In genomic region chr16:75667589-75667988, GRCm38 (mm10) we compare ENCODE assay signal across 24 mouse cellular contexts.
DNase-seq lines count a peak whose midpoint lies in the region; ATAC-seq and TF ChIP-seq lines count a peak whose summit lies in the region.
"Had no signal": no experiment of that assay in that cellular context is flagged by ENCODE, and none has a peak within 500 bp of the region (broad histone marks: within the 10 kb centered on the region; RNA-seq: fewer than 3 reads in every experiment).

No protein-coding gene starts in this region.

- TF ChIP-seq CTCF in forebrain, postnatal 0 days (IDR thresholded peaks at IDR 0.05; ENCODE audit: low read depth), result no peak

- H3K4me1 ChIP-seq in forebrain, postnatal 0 days (ENCODE audit: insufficient read depth), result no peaks in the 10 kb centered on the region
- no peaks in the 10 kb centered on the region for H3K4me1 ChIP-seq in forebrain, embryonic 15.5 days
- H3K4me1 ChIP-seq: embryonic facial prominence, embryonic 15.5 days; heart, embryonic 12.5 days; hindbrain, embryonic 13.5 days; lung, embryonic 15.5 days; midbrain, embryonic 10.5 days had no signal

- no peak overlapping the region for H3K27ac ChIP-seq in forebrain, postnatal 0 days (ENCODE audit: low read depth, low read length)
- no peak overlapping the region for H3K27ac ChIP-seq in forebrain, embryonic 15.5 days (replicated peaks)
- H3K27ac ChIP-seq: embryonic facial prominence, embryonic 15.5 days; hindbrain, embryonic 13.5 days; liver, embryonic 14.5 days; lung, embryonic 15.5 days; macrophage; midbrain, embryonic 10.5 days; stomach, postnatal 0 days had no signal

- H3K36me3 ChIP-seq in forebrain, postnatal 0 days (ENCODE audit: insufficient read depth), result no peaks in the 10 kb centered on the region
- H3K36me3 ChIP-seq in forebrain, embryonic 15.5 days, result no peaks in the 10 kb centered on the region
- H3K36me3 ChIP-seq: embryonic facial prominence, embryonic 15.5 days; heart, embryonic 12.5 days; hindbrain, embryonic 13.5 days; lung, embryonic 15.5 days; midbrain, embryonic 10.5 days had no signal

- peak; percentile 9 for DNase-seq in forebrain, postnatal 0 days
- peak; percentile 81 for DNase-seq in brain, adult 2 months (ENCODE audit: low read depth, low spot score)
- peak; percentile 77 for DNase-seq in layer of hippocampus, adult 9-11 months
- peak; percentile 11 to 31 for DNase-seq in left cerebral cortex, adult 9 months (ENCODE audit: low spot score in 2 of 2)
- DNase-seq in lung, postnatal 14 days, result no peak
- no peak for DNase-seq in retina, embryonic 14.5 days (ENCODE audit: low spot score)
- DNase-seq in adrenal gland, adult 2 months, result no peak
- DNase-seq: adrenal gland, adult 8-10 months; cerebellum, adult 11-12 months; cerebellum, postnatal 25 days; embryo, embryonic 11 days; heart, postnatal 14 days; kidney, adult 2 months; kidney, postnatal 14 days had no signal

- ATAC-seq in forebrain, postnatal 0 days, result peak; percentile 66; the same call in 1 of the 2 replicates
- ATAC-seq in forebrain, embryonic 15.5 days (replicated peaks), result no peak
- ATAC-seq: inflammation-experienced regulatory T-cells, adult 6 months had no signal

- no peaks in the 10 kb centered on the region for H3K27me3 ChIP-seq in forebrain, postnatal 0 days (ENCODE audit: insufficient read depth, low read length)
- H3K27me3 ChIP-seq in forebrain, embryonic 15.5 days, result no peaks in the 10 kb centered on the region
- H3K27me3 ChIP-seq: embryonic facial prominence, embryonic 15.5 days; heart, embryonic 12.5 days; hindbrain, embryonic 13.5 days; lung, embryonic 15.5 days had no signal

- H3K4me2 ChIP-seq in forebrain, postnatal 0 days (ENCODE audit: low read depth), result no peak overlapping the region
- H3K4me2 ChIP-seq in forebrain, embryonic 15.5 days (replicated peaks), result no peak overlapping the region
- H3K4me2 ChIP-seq: embryonic facial prominence, embryonic 15.5 days; heart, embryonic 12.5 days; hindbrain, embryonic 13.5 days; lung, embryonic 15.5 days had no signal

- WGBS in forebrain, postnatal 0 days, result 71% methylated on average over 2 of the region's 2 CpGs
- WGBS in forebrain, embryonic 15.5 days, result 90% methylated on average over 2 of the region's 2 CpGs

- no peak overlapping the region for H3K9ac ChIP-seq in forebrain, postnatal 0 days
- no peak overlapping the region for H3K9ac ChIP-seq in forebrain, embryonic 15.5 days (replicated peaks)
- H3K9ac ChIP-seq: embryonic facial prominence, embryonic 15.5 days; heart, embryonic 12.5 days; hindbrain, embryonic 13.5 days; liver, embryonic 14.5 days; lung, embryonic 15.5 days had no signal

- H3K9me3 ChIP-seq in forebrain, postnatal 0 days (ENCODE audit: low read length), result no peaks in the 10 kb centered on the region
- no peaks in the 10 kb centered on the region for H3K9me3 ChIP-seq in forebrain, embryonic 15.5 days
- H3K9me3 ChIP-seq: embryonic facial prominence, embryonic 15.5 days; heart, embryonic 12.5 days; hindbrain, embryonic 13.5 days; lung, embryonic 15.5 days; midbrain, embryonic 10.5 days had no signal

- no peak overlapping the region for H3K4me3 ChIP-seq in forebrain, postnatal 0 days (ENCODE audit: low read depth, low read length)
- no peak overlapping the region for H3K4me3 ChIP-seq in forebrain, embryonic 15.5 days
- H3K4me3 ChIP-seq: embryonic facial prominence, embryonic 15.5 days; heart, embryonic 12.5 days; hindbrain, embryonic 13.5 days; lung, embryonic 15.5 days; midbrain, embryonic 10.5 days had no signal

Comparison
In these comparisons a context has a peak if more than half of its experiments do, and no peak if none do; other contexts are left out.
1. DNase-seq: peak in forebrain, postnatal 0 days (single experiment), brain, adult 2 months (single experiment), layer of hippocampus, adult 9-11 months (single experiment) and left cerebral cortex, adult 9 months (2 of 2); none in lung, postnatal 14 days (single experiment), retina, embryonic 14.5 days (single experiment) and adrenal gland, adult 2 months (single experiment).